Mouse (Mus musculus): ENCODE measurements at regions not wholly inside any gene's neighbourhood (a gene's known extent, or its start where the extent isn't known, plus 50 kb on each side); places are given as distances from the start of the nearest gene placed in this dataset.

GRCm38 (mm10) chrX:42401091-42401490 lies 88.4 kb upstream of the Tex13c2 start:
- WGBS, result 94% methylated on average over 1 of the region's 1 CpGs
- Histone ChIP-seq H3K27me3 (ENCODE audit: control insufficient read depth, insufficient read depth, low read length) (no peaks in the 10 kb centered on the region), H3K36me3 (ENCODE audit: control insufficient read depth, insufficient read depth, low read length) (no peaks in the 10 kb centered on the region), H3K9ac (ENCODE audit: low read depth, low read length) (no peak overlapping the region), H3K4me2 (replicated peaks; ENCODE audit: low read depth, low read length) (no peak overlapping the region), H3K9me3 (ENCODE audit: control insufficient read depth, low read length) (no peaks in the 10 kb centered on the region), H3K4me1 (ENCODE audit: control insufficient read depth, insufficient read depth, low read length) (no peaks in the 10 kb centered on the region), H3K27ac (ENCODE audit: low read depth, low read length) (no peak overlapping the region), H3K4me3 (ENCODE audit: low read length) (no peak overlapping the region)
- no peak for ATAC-seq (ENCODE audit: low FRiP score, low TSS enrichment)

- Histone ChIP-seq H3K9me3 (ENCODE audit: control insufficient read depth, low read length) (no peaks in the 10 kb centered on the region), H3K4me2 (replicated peaks; ENCODE audit: low read depth, low read length) (no peak overlapping the region), H3K4me3 (ENCODE audit: low read length) (no peak overlapping the region), H3K27me3 (ENCODE audit: control insufficient read depth, insufficient read depth, low read length) (no peaks in the 10 kb centered on the region), H3K9ac (ENCODE audit: low read depth, low read length) (no peak overlapping the region), H3K36me3 (ENCODE audit: control insufficient read depth, insufficient read depth, low read length) (no peaks in the 10 kb centered on the region), H3K27ac (ENCODE audit: low read depth, low read length) (no peak overlapping the region), H3K4me1 (ENCODE audit: control insufficient read depth, insufficient read depth, low read length) (no peaks in the 10 kb centered on the region)
- WGBS, result 62% methylated on average over 7 of the region's 7 CpGs
- ATAC-seq (ENCODE audit: low FRiP score, low TSS enrichment), result no peak
Measured at GRCm38 (mm10) chrX:42401564-42402334, 87.7 kb upstream of the Tex13c2 start.

DNA sequence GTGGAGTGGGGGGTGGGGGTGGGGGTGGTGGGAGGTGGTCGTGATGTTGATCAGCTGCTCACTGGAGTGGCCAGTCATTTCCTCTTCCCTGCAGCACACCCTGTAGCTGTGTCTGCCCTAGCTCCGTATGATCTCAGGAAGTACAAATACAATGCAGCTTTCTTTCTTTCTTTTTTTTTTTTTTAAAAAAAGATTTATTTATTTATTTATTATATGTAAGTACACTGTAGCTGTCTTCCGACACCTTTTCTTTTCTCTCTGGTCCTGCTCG lies 87.2 kb upstream of the Tex13c2 start:
- 54% methylated on average over 4 of the region's 4 CpGs for WGBS
- Histone ChIP-seq H3K4me3 (ENCODE audit: low read length) (no peak overlapping the region), H3K4me2 (replicated peaks; ENCODE audit: low read depth, low read length) (no peak overlapping the region), H3K27me3 (ENCODE audit: control insufficient read depth, insufficient read depth, low read length) (no peaks in the 10 kb centered on the region), H3K27ac (ENCODE audit: low read depth, low read length) (no peak overlapping the region), H3K9me3 (ENCODE audit: control insufficient read depth, low read length) (no peaks in the 10 kb centered on the region), H3K4me1 (ENCODE audit: control insufficient read depth, insufficient read depth, low read length) (no peaks in the 10 kb centered on the region), H3K36me3 (ENCODE audit: control insufficient read depth, insufficient read depth, low read length) (no peaks in the 10 kb centered on the region), H3K9ac (ENCODE audit: low read depth, low read length) (no peak overlapping the region)
- peak; percentile 46; the same call in 1 of the 2 replicates for ATAC-seq (ENCODE audit: low FRiP score, low TSS enrichment)

GRCm38 (mm10) chrX:42431851-42432635 lies 57.4 kb upstream of the Tex13c2 start:
- no peaks in the 10 kb centered on the region for H3K27me3 ChIP-seq (ENCODE audit: control insufficient read depth, insufficient read depth, low read length)
- no peak overlapping the region for H3K4me2 ChIP-seq (replicated peaks; ENCODE audit: low read depth, low read length)
- no peaks in the 10 kb centered on the region for H3K36me3 ChIP-seq (ENCODE audit: control insufficient read depth, insufficient read depth, low read length)
- no peak for ATAC-seq (ENCODE audit: low FRiP score, low TSS enrichment)
- no peaks in the 10 kb centered on the region for H3K4me1 ChIP-seq (ENCODE audit: control insufficient read depth, insufficient read depth, low read length)
- WGBS, result 46% methylated on average over 7 of the region's 7 CpGs
- H3K9me3 ChIP-seq (ENCODE audit: control insufficient read depth, low read length), result no peaks in the 10 kb centered on the region
- H3K4me3 ChIP-seq (ENCODE audit: low read length), result no peak overlapping the region
- no peak overlapping the region for H3K9ac ChIP-seq (ENCODE audit: low read depth, low read length)
- no peak overlapping the region for H3K27ac ChIP-seq (ENCODE audit: low read depth, low read length)

All from kidney, embryonic 14.5 days (tissue).